Mouse (Mus musculus): ENCODE data around the gene Gm20388.

Gene Gm20388

DNA sequence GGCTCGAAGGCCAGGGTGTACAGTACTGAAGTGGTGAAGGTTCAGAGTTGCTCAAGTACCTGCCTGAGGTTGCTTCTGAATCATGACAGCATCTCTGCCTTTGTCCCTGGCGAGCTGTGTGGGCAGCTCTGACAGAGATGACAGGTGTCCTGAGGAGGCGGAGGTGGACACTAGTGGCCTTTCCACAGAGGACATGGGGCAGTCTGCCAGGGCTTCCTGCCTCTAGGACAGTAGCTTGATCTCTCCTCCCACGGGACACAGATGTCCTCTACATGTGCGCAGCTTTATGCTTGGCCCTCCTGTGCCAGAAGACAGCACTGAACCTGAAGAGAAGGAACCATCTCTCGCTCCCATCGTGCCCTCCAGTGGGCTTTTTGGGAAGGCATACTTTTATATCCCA, 222.5 kb downstream of the Gm20388 start:
- DNase-seq: no peak

DNA sequence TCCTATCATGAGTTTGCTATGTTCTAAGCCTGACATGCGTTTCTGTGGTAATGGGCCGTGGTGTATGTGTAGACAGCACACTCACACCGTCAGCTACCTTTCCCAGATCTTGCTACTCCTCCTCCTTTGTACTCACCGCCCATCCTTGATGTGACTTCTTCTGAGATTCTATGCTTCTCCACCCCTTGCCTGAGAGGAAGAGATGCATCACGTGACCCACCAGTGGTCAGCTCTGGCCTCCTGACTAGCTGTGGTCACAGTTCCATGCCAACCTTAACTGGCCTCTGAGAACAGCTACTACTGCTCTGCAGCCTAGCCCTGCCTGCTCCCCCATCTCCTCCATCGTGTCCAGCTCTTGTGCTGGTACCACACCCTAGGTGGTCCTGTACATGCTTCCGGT, 225.0 kb downstream of the Gm20388 start:
- no peak for DNase-seq

GRCm38 (mm10) chr8:120136618-120137017, 226.0 kb downstream of the Gm20388 start:
- DNase-seq: no peak

DNA sequence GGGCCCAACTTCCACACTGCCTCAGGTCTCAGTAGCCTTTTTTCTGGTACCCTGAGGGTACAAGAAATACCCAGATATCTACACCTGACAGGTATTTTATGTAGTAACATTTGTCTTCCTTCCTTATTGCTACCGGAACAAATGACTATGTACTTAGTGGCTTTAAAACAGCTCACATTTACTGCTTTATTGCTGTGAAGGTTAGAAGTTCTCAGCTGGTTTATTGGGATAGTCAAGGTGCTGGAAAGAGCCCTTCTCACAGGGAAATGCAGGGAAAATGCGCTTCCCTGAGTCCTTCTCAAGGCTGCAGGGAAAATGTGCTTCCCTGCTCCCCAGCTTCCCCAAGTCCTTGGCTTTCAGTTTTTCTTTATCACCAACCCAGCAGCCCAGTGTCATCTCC, 228.3 kb downstream of the Gm20388 start:
- DNase-seq: no peak

- no peak for DNase-seq
Measured at GRCm38 (mm10) chr8:120140769-120141168, 230.1 kb downstream of the Gm20388 start.

DNA sequence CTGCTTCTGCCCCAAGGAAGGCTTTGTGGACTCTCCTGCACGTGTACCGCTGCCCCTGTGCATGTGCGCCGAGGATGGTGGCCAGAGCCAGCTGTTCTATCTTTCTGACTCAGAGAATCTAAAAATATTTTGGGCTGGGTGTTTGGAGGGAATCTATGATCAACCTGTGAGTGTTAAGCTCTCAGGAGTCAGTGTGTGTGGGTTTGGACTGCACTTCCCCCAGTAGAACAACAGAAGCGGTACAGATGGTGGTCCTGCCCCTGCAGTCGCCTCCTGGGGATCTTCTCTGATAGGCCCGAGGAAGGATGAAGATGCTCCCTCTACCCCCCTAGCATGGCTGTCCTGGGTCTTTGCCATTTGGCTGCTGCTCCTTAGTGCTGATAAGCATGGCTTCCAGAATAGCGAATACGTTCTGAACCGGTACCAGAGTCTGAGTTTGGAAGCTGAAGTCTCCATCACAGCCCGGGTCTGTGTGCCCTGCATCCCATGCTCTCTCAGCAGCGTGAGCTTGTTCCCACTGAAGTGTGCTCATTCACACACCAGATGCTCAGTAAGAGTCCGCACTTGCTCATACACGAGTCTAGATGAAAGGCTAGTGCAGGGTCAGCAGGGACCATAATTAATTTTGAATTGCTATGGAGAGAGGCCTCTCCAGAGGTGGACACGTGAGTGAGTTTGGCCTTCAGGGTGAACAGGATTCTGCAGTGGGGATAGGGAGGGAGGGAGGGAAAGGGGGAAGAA, 233.4 kb downstream of the Gm20388 start:
- no peak for DNase-seq

DNA sequence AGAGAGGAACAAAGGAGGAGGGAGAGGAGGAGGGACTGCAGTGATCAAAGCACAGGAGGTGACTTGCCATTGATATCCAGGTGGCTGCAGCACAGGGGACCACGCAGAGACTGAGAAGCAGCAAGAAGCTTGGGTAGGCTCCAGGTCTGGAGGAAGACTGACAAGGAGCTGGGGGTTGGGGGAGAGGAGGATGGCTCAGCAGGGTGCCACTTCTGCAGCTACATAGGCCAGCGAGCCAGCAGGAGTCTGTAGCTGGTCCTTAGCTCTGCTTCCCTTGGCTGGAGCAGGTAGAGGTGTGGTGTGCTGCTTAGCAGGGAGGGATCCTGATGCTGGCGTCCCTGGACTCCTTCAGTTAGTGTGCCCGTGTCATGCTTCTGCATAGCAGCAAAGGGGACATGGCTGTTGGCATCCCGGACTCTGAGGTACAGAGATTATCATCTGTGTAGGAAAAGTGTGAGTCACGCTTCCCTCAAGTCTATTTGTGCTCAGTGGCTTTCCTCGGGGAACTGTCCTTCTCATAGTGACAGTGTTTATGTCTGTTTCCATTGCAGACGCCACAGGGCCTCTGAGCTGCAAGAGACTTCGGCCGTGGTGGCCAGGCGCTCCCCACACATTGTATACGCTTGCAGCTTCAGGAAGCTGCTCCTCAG, 234.1 kb downstream of the Gm20388 start:
- peak; percentile 53 for DNase-seq

DNA sequence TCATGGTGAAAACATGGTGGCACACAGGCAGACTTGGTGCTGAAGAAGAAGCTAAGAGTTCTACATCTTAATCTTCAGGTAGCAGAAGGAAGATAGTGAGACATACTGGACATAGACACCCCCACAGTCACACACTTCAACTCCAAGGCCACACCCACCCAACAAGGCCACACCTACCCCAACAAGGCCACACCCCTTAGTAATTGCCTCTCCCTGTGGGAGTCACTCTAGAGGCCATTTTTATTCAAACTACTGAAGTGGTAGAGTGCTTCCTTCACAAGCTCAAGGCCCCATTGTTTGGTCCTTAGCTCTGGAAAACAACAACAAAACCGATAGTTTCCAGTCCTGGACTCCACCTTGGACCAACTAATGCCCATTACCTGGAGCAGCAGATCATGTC, 235.4 kb downstream of the Gm20388 start:
- DNase-seq: no peak

DNA sequence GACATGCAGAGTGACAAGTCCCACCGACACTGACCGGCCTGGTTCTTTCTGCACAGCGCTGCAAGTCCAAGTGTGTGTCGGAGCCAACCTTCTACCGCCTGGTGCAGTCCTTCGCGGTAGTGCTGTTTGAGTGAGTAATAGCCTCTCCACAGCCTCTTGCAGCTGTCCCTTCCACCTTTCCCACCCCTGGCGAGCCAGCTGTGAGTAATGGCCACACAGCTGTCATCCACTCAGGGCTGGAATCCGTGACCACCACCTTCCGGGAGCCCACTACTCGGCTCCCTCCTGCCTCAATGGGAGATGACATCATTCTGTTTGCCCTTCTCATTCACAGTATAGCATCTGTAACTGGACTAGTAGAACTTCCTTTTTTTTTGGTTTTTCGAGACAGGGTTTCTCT, 239.4 kb downstream of the Gm20388 start:
- no peak for DNase-seq

- DNase-seq: no peak
Measured at GRCm38 (mm10) chr8:120151151-120151550, 240.5 kb downstream of the Gm20388 start.

DNA sequence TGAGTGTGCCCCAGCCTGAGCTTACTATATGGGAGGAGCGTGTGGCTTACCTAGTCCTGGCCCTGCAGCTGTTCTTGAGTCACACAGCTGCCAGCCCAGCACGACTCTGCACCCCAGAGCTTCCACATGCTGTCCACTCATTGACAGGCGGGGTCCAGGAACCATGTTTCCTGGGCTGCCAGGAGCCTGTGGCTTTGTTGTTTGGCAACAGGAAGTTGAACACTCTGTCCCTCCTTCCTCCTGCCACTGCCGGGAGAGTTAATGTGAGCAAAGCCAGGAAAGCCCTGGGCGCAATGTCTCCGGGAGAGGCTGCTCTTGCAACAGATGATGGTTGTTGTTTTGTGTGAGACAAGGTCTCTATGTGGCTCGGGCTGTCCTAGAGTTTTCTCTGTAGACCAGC, 242.0 kb downstream of the Gm20388 start:
- peak; percentile 45 for DNase-seq

GRCm38 (mm10) chr8:120160366-120160765, 249.7 kb downstream of the Gm20388 start:
- no peak for DNase-seq

DNA sequence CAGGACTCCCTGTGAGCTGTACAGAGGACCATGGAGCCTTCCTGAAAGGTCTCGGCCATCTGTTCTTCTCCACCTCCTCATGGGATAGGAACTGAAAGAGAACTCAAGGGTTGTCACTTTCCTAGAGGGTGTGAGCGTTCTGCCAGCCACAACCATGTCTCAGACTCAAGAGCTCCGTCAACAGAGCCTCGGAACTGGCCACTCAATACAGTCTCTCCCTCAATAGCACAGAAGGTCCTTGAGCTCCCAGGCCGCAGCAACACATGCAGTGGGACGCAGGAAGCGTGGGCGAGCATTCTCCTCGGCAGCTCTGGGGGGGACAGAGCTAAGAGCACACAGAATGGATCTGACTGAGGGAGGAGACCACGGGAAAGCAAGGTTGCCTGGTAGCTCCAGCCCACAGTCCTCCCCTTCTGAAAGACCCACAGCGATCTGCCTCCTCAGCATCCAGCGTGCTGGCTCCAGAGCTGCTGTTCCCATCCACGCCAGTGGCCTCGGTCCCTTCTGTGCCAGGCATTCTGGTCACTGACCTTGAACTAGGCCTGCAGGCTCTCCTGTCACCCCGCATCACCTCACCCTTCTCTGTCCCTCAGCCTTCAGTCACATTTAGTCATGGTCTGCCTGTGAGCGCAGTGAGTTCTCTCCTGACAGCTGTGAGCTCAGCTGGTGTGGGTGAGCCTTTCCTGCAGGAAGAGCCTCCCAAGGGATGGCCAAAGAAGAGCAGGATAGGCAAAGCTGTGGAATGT, 251.2 kb downstream of the Gm20388 start:
- no peak for DNase-seq

- no peak for DNase-seq
Measured at GRCm38 (mm10) chr8:120162404-120162752, 251.7 kb downstream of the Gm20388 start.

DNA sequence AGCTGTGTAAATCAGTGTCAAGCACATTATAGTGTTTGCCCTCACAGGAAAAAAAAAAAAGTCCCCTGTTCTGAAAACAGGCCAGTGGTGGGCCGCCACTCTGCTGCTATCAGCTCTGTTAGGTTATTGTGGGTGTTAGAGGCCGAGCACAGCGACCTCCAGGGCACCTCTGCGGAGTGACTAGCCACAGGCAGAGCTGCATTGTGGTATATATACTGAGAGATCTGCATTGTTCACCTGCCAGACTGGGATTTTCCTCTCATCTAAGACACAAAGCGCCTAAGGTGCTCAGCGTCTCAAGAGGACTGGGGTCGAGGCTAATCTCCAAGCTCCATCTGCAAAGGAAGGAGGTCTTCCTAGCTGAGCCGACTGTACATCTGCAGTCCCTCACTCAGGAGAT, 252.7 kb downstream of the Gm20388 start:
- no peak for DNase-seq

DNA sequence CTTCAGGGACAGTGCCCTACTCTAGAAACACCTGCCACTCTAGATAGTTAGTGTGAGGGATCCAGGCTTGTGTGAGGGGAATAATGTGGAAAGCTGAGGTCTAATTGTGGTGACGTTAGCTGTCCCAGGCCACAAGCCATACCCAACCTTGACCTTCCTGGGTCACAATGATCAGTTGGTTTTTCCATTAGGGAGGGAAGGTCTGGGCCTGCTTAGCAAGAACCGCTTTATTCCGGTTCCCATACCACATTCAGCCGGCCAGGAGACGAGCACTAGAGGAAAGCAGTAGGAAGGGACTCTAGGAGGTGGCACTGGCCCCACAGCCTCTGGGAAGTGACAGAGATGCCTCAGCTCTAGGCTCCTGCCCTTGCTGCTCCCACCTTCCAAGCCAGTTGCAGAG, 253.4 kb downstream of the Gm20388 start:
- DNase-seq: no peak

DNA sequence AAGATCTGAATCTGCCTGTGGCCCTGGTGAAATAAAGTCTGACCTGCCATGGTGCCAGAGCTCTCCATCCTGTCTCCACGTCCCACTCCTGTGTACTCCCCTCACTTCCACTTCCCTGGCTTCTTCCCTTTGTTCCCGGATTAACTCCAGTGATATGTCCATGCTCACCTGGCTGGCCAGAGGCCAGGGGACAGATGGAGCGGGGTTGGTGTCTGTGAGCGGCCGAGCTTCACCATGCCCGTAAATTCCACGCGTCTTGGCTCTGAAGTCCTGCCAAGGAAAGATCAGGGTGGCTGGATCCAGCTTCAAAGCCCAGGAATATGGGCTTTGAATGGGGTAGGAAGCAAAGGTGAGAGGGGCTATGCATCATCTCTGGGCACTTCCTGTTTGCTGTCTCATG, 256.5 kb downstream of the Gm20388 start:
- no peak for DNase-seq

DNA sequence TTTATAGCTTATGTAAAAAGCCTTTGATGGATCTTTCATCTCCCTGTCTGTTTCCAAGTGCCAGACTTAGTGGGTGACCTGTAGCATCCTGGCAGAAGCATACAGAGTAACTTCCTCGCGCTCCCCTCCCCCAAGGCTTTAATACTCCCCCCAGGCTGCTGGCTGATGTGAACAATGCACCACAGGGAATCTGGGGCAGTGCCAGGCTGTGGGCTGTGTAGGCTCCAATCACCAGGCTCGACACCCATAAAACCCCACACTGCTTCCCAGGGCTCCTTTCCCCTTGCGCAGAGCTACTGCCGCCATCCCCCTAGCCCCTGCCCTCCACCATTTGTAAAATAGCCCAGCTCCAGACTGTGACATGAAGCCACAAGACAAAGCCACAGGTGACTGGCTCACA, 257.2 kb downstream of the Gm20388 start:
- no peak for DNase-seq

DNA sequence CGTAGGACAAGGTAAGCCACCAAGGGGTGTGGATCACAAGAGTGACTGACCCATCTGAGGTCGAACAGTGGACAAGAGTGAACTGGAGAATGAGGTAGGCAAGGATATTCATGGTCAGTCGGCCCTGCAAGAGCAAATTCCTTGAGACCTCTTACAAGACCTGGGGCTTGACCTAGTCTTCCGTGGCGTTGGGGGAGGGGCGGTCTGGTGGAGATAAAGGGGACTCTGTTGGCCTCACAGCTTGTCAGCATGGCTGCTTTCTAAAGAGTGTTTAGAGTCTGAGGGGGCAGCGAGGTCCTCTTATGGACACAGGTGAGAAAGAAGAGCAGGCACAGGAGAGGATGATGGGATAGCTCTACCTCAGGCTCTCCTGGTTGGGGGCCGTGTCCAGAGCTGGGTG, 258.5 kb downstream of the Gm20388 start:
- no peak for DNase-seq

DNA sequence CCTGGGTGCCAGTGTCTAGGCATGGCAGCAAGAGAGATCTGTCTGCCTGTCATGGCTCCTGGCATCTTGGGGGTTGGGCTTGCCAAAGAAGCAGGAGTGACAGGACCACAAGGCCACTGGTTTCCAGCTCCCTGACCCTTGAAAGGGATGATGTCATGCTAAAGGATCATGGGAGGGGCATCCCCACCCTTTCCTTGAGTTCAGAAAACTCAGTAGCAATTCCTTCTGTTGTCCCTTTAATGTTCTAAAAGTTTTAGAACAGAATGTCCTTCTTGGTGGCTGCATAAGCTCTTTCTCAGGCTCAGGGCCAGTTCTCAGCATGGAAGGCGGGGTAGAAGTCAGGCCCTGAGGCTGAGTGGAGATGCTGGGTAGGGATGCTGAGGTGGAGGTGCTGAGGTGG, 262.6 kb downstream of the Gm20388 start:
- no peak for DNase-seq

DNA sequence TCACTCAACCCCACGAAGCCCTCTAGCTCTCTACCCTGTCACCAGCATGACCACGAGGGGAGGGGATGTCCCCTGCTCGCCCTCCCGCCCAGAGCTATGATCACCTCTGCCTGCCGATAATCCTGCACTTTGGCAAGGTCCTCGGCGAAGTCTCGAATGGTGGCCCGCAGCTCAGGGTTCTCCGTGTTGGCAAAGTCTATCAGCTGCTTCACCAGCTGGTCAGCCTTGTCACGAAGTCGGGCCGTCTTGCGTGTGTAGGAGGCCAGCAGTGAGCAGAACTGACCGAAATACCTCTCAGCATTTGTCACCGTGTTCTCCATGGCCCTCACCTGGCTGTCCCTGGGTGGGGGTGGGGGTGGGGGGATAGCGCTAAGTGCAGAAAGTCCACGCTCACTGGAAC, 264.0 kb downstream of the Gm20388 start:
- no peak for DNase-seq

DNA sequence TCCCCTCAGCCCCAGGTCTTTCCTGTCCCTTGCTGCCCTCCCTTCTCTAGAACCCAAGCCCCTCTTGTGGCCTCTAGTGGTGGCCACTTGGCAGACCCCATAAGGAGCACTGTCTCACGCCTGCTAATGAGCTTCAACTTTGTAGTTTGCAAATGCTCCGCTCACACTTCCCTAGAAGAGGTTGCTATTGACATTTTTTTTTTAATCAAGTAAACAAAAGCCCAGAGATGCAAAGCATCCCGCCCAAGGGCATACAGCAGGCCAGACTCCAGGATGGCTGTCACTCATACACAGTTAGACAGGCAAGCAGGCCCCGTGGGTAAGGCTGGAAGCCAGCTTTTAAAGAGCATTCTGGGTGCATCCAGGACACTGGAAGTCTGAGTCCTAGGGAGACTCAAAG, 266.0 kb downstream of the Gm20388 start:
- no peak for DNase-seq

- peak; percentile 50 for DNase-seq
Measured at GRCm38 (mm10) chr8:120177318-120178123, 266.9 kb downstream of the Gm20388 start, which contains the start of gene Fam92b. Fam92b (minus strand) TSS chr8:120177466.
